Mouse (Mus musculus): ENCODE results near the gene Gm11239.
"Not testable (repeated sequence)": the region's sequence is repeated elsewhere in the genome, so short reads cannot be mapped to it uniquely, and the experiment has no call there.

The Gm11239 gene

DNA sequence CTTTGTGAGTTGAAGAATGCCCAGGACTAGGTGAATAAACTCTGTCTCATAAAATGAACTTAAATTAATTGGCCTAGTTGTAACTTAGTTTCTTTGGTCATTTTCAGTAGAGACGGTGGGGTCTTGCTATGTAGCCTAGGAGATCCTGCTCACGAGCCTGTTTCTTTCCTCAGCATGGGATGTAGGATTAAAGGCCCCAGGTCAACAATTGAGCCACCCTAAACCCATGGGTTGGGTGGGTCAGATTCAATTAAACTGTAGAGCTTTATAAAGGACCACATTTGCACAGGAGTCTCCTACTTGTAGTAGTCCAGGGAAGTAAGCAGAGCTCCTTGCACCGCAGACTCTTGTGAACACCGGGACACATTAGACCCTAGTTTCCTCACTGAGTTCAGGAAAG, at the start of gene Gm11239:
Gm11239 (plus strand) TSS at position 301 of the 400 bp plus-strand sequence.
- not testable (repeated sequence) for DNase-seq

DNA sequence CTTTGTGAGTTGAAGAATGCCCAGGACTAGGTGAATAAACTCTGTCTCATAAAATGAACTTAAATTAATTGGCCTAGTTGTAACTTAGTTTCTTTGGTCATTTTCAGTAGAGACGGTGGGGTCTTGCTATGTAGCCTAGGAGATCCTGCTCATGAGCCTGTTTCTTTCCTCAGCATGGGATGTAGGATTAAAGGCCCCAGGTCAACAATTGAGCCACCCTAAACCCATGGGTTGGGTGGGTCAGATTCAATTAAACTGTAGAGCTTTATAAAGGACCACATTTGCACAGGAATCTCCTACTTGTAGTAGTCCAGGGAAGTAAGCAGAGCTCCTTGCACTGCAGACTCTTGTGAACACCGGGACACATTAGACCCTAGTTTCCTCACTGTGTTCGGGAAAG, 45.5 kb upstream of the Gm11239 start, which contains the start of gene Gm11237:
Gm11237 (plus strand) TSS at position 301 of the 400 bp plus-strand sequence.
- not testable (repeated sequence) for DNase-seq

DNA sequence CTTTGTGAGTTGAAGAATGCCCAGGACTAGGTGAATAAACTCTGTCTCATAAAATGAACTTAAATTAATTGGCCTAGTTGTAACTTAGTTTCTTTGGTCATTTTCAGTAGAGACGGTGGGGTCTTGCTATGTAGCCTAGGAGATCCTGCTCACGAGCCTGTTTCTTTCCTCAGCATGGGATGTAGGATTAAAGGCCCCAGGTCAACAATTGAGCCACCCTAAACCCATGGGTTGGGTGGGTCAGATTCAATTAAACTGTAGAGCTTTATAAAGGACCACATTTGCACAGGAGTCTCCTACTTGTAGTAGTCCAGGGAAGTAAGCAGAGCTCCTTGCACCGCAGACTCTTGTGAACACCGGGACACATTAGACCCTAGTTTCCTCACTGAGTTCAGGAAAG, 30.3 kb upstream of the Gm11239 start, which contains the start of gene Gm11236:
Gm11236 (plus strand) TSS at position 301 of the 400 bp plus-strand sequence.
- DNase-seq, result not testable (repeated sequence)

DNA sequence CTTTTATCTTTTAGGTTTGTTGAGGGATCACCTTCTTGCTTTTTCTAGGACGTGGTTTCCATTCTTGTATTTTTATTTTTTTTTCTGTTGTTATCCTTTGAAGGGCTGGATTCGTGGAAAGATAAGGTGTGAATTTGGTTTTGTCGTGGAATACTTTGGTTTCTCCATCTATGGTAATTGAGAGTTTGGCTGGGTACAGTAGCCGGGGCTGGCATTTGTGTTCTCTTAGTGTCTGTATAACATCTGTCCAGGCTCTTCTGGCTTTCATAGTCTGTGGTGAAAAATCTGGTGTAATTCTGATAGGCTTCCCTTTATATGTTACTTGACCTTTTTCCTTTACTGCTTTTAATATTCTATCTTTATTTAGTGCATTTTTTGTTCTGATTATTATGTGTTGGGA, 6.3 kb upstream of the Gm11239 start:
- not testable (repeated sequence) for DNase-seq

DNA sequence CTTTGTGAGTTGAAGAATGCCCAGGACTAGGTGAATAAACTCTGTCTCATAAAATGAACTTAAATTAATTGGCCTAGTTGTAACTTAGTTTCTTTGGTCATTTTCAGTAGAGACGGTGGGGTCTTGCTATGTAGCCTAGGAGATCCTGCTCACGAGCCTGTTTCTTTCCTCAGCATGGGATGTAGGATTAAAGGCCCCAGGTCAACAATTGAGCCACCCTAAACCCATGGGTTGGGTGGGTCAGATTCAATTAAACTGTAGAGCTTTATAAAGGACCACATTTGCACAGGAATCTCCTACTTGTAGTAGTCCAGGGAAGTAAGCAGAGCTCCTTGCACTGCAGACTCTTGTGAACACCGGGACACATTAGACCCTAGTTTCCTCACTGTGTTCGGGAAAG, 15.1 kb downstream of the Gm11239 start, which contains the start of gene Gm428:
Gm428 (plus strand) TSS at position 301 of the 400 bp plus-strand sequence.
- not testable (repeated sequence) for DNase-seq

DNA sequence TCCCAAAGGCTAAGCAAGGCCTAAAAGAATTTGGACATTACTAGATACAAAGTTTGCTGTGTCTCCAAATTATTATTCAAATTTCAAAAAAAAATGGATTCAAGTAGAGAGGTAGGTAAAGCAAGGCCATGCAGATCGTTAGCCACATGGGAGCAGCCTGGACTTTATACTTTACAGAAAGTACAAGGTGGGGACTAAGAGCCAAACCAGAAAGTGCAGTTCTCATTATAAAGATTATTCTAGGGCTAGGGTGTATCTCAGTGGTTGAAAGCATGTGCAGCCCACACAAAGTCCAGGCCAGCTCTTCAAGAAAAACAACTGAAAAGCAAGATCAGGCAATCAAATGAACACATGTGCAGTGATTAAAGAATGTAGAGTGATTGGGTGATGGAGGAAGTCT, 50.6 kb downstream of the Gm11239 start:
- no peak for DNase-seq

DNA sequence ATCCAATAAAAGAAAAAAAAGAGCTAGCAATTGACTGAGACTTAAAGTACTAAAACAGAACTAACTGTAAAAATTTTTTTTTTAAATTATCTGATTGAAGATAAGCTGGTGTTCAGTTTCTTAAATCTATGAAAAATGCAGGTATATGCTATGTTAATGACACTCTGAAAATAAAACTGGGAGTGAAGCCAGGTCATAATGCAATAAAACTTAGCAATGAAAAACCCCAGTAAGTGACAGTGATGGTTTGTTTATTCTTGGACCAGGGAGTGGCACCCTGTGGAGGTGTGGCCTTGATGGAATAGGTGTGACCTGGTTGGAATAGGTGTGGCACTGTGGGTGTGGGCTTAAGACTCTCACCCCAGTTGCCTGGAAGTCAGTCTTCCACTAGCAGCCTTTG, 51.7 kb downstream of the Gm11239 start:
- no peak for DNase-seq
